Mouse (Mus musculus) olfactory bulb, adult 2 months (tissue): ENCODE results near the gene Nf2.

Experiments
- CTCF ChIP-seq: fragments of 200-500 bp; IDR thresholded peaks from 2 replicates; pipeline ENCODE4 v1.5.1; 2012; ENCODE audit warnings: low read depth, mild to moderate bottlenecking, low read length, moderate library complexity; ENCODE audit not compliant: insufficient read depth
- POLR2A ChIP-seq: fragments of 200-500 bp; IDR thresholded peaks from 2 replicates; pipeline ENCODE4 v1.6.1; 2012; ENCODE audit warnings: mild to moderate bottlenecking, low read depth, low read length, moderate library complexity; ENCODE audit not compliant: insufficient read depth

GRCm38 (mm10) chr11:4761991-4762390 is 87.3 kb downstream of the Nf2 start:
- TF ChIP-seq CTCF (no peak), POLR2A (no peak)
